Mouse (Mus musculus) cerebellum, adult 2 months (tissue): ENCODE data around the gene Usp19.

Source experiments
- CTCF ChIP-seq: fragments of 200-500 bp; IDR thresholded peaks from 2 replicates; pipeline ENCODE4 v1.5.1; 2011; ENCODE audit warnings: low read depth, mild to moderate bottlenecking, control low read depth, low read length, moderate library complexity, borderline replicate concordance; ENCODE audit not compliant: insufficient read depth
- POLR2A ChIP-seq: fragments of 200-500 bp; IDR thresholded peaks from 2 replicates; pipeline ENCODE4 v1.6.1; 2011; ENCODE audit warnings: low read length, control low read depth, borderline replicate concordance; ENCODE audit not compliant: insufficient read depth

GRCm38 (mm10) chr9:108523341-108523740 is 32.9 kb downstream of the Usp19 start:
- TF ChIP-seq CTCF: no peak
- TF ChIP-seq POLR2A: no peak
